Mouse (Mus musculus): ENCODE results near the gene Htr3a. TPM values are rescaled to one million over a fixed set of nuclear protein-coding genes. Genes with fewer than 3 reads are reported as not detected.

Gene Htr3a
- total RNA-seq, 1 experiment from 2014 or later: not detected

GRCm38 (mm10) chr9:48857944-48858343 lies 53.0 kb downstream of the Htr3a start:
- ATAC-seq (ENCODE audit: extremely low read depth, insufficient number of reproducible peaks, low FRiP score, poor library complexity, severe bottlenecking): no peak

GRCm38 (mm10) chr9:48856240-48856639 lies 54.7 kb downstream of the Htr3a start:
- no peak for ATAC-seq (ENCODE audit: extremely low read depth, insufficient number of reproducible peaks, low FRiP score, poor library complexity, severe bottlenecking)

GRCm38 (mm10) chr9:48849531-48849930 lies 61.4 kb downstream of the Htr3a start:
- no peak for ATAC-seq (ENCODE audit: extremely low read depth, insufficient number of reproducible peaks, low FRiP score, poor library complexity, severe bottlenecking)

Other genes with a start within 250 kb of the Htr3a start
- 4.5 and 6.5 TPM in 2 replicates for gene Zbtb16, start 74.9 kb downstream of the Htr3a start, total RNA-seq (2017)
- not detected in 2 replicates for gene Htr3b, start 53.9 kb upstream of the Htr3a start, total RNA-seq (2017)
- 21.6 and 31.2 TPM in 2 replicates for gene Usp28, start 74.3 kb upstream of the Htr3a start, total RNA-seq (2017)
- gene Zw10, start 144.5 kb upstream of the Htr3a start, total RNA-seq (2017): 28.9 and 30.6 TPM in 2 replicates
- gene Tmprss5, start 170.2 kb upstream of the Htr3a start, total RNA-seq (2017): not detected in 2 replicates